Mouse (Mus musculus): ENCODE results near the gene Fam240b. TPM values are rescaled to one million over a fixed set of nuclear protein-coding genes. Genes with fewer than 3 reads are reported as not detected.

Gene Fam240b
- polyA plus RNA-seq (2015; fragmentation: Nextera tagmentation; extraction: Ambion mirVana) = not detected in 2 replicates

- H3K9ac ChIP-seq = no peak within 1 kb of the TSS
- no peaks in the 10 kb centered on the region for H3K27me3 ChIP-seq
- H3K9me3 ChIP-seq (replicated peaks) = no peaks in the 10 kb centered on the region
- no peak for ATAC-seq (replicated peaks; ENCODE audit: insufficient number of reproducible peaks, insufficient read depth, low FRiP score, low read depth)
- H3K4me1 ChIP-seq (replicated peaks) = no peaks in the 10 kb centered on the region
- no peaks in the 10 kb centered on the region for H3K36me3 ChIP-seq
- 76% methylated on average over 6 of the region's 6 CpGs for WGBS
- no peak within 1 kb of the TSS for H3K4me2 ChIP-seq
- no peak within 1 kb of the TSS for H3K27ac ChIP-seq
- H3K4me3 ChIP-seq = no peak within 1 kb of the TSS
Measured at GRCm38 (mm10) chr13:64497692-64498091, at the start of gene Fam240b. Gene Fam240b, minus strand, starts transcription at chr13:64497792.

DNA sequence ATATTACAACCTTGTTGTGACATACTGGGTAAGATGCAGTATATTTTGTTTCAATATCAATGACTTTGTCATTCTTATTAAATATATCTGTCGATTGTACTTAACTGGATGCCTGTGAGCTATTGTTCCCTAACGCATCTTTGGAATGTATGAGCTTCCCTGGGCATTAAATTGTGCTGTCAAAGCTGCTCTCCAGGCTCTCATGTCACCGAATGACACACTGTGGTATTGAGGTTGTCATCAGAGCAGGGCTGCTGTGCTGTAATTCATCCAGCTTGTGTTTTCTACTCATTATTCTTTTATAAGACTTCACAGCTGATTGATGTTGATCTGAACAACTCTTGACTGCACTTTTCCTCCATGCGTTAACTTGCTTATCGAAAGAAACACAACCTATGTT is 32.5 kb upstream of the Fam240b start:
- H3K4me1 ChIP-seq (replicated peaks) = no peaks in the 10 kb centered on the region
- H3K36me3 ChIP-seq = no peaks in the 10 kb centered on the region
- no peak overlapping the region for H3K9ac ChIP-seq
- no peaks in the 10 kb centered on the region for H3K9me3 ChIP-seq (replicated peaks)
- no peak overlapping the region for H3K27ac ChIP-seq
- H3K4me2 ChIP-seq = no peak overlapping the region
- ATAC-seq (replicated peaks; ENCODE audit: insufficient number of reproducible peaks, insufficient read depth, low FRiP score, low read depth) = no peak
- no peak overlapping the region for H3K4me3 ChIP-seq
- H3K27me3 ChIP-seq = no peaks in the 10 kb centered on the region
- 69% methylated on average over 5 of the region's 5 CpGs for WGBS

DNA sequence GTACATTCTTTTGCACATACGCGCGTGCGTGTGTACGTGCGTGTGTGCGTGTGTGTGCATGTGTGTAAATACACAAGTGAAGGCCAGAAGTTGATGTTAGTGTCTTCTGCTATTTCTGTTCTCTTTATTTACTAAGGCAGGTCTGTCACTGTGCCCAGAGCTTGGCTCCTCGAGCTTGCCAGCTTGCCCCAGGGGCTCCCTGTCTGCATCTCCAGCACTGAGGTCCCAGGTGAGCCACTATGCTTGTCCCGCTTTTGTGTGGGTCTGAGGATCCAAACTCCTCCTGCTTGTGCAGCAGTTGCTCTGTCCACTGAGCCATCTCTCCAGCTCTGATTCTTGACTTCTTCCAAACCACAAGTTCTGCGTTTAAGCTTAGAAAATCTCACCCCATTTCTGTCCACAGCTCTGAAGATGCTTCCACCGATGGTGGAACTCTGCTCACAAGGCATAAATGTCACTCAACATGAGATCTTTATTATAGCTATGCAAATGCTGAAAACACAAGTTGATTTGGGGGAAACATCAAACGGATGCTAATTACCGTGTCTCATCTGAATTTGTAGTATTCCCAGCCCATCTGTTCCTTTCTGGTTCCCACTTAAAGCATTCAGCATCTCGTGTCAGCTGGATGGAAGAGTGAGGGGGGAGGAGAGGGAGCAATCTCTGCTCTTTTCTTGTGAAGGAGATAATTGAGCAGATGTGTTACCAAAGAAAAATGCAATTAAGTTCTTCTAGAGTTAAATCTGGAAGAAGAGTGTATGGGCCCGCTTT is 29.1 kb upstream of the Fam240b start:
- Histone ChIP-seq H3K4me2 (no peak overlapping the region), H3K9ac (no peak overlapping the region), H3K27me3 (no peaks in the 10 kb centered on the region), H3K4me1 (replicated peaks) (no peaks in the 10 kb centered on the region), H3K9me3 (replicated peaks) (no peaks in the 10 kb centered on the region), H3K4me3 (no peak overlapping the region), H3K27ac (no peak overlapping the region), H3K36me3 (no peaks in the 10 kb centered on the region)
- WGBS = 78% methylated on average over 15 of the region's 15 CpGs
- ATAC-seq (replicated peaks; ENCODE audit: insufficient number of reproducible peaks, insufficient read depth, low FRiP score, low read depth) = no peak

- WGBS = 72% methylated on average over 2 of the region's 2 CpGs
Measured at GRCm38 (mm10) chr13:64514247-64514646, 16.7 kb upstream of the Fam240b start.

GRCm38 (mm10) chr13:64511616-64512015 is 14.0 kb upstream of the Fam240b start:
- no peak for ATAC-seq (replicated peaks; ENCODE audit: insufficient number of reproducible peaks, insufficient read depth, low FRiP score, low read depth)

More at GRCm38 (mm10) chr13:64514247-64514646, 16.7 kb upstream of the Fam240b start:
- no peak for ATAC-seq (replicated peaks; ENCODE audit: insufficient number of reproducible peaks, insufficient read depth, low FRiP score, low read depth)
- Histone ChIP-seq H3K4me1 (replicated peaks) (no peaks in the 10 kb centered on the region), H3K27ac (no peak overlapping the region), H3K36me3 (no peaks in the 10 kb centered on the region), H3K9me3 (replicated peaks) (no peaks in the 10 kb centered on the region), H3K27me3 (no peaks in the 10 kb centered on the region), H3K9ac (no peak overlapping the region), H3K4me2 (no peak overlapping the region), H3K4me3 (no peak overlapping the region)

DNA sequence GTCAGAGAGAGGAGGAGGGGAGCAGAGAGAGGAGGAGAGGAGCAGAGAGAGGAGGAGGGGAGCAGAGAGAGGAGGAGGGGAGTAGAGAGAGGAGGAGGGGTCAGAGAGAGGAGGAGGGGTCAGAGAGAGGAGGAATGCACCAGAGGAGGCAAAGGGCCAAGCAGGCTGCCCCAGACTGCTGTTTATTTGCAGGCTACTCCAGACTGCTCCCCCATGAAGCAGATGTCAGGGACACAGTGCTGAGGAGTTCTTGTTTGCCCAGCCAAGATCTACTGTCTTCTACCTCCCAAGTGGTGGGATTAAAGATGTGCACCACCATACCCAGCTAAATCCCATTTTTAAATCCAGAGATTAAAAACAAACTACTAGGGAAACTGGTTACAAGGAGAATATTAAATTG is 9.8 kb upstream of the Fam240b start:
- no peaks in the 10 kb centered on the region for H3K4me1 ChIP-seq (replicated peaks)
- no peak overlapping the region for H3K9ac ChIP-seq
- no peak overlapping the region for H3K27ac ChIP-seq
- ATAC-seq (replicated peaks; ENCODE audit: insufficient number of reproducible peaks, insufficient read depth, low FRiP score, low read depth) = no peak
- no peaks in the 10 kb centered on the region for H3K27me3 ChIP-seq
- H3K4me2 ChIP-seq = no peak overlapping the region
- H3K9me3 ChIP-seq (replicated peaks) = no peaks in the 10 kb centered on the region
- no peak overlapping the region for H3K4me3 ChIP-seq
- H3K36me3 ChIP-seq = no peaks in the 10 kb centered on the region

More at GRCm38 (mm10) chr13:64511616-64512015, 14.0 kb upstream of the Fam240b start:
- Histone ChIP-seq H3K4me1 (replicated peaks) (no peaks in the 10 kb centered on the region), H3K9ac (no peak overlapping the region), H3K27ac (no peak overlapping the region), H3K9me3 (replicated peaks) (no peaks in the 10 kb centered on the region), H3K36me3 (no peaks in the 10 kb centered on the region), H3K27me3 (no peaks in the 10 kb centered on the region), H3K4me3 (no peak overlapping the region), H3K4me2 (no peak overlapping the region)

- Histone ChIP-seq H3K27ac (no peak overlapping the region), H3K4me3 (no peak overlapping the region), H3K9ac (no peak overlapping the region), H3K4me2 (no peak overlapping the region), H3K36me3 (no peaks in the 10 kb centered on the region), H3K4me1 (replicated peaks) (no peaks in the 10 kb centered on the region), H3K27me3 (no peaks in the 10 kb centered on the region), H3K9me3 (replicated peaks) (no peaks in the 10 kb centered on the region)
- no peak for ATAC-seq (replicated peaks; ENCODE audit: insufficient number of reproducible peaks, insufficient read depth, low FRiP score, low read depth)
- WGBS = 75% methylated on average over 3 of the region's 3 CpGs
Measured at GRCm38 (mm10) chr13:64502833-64503232, 5.2 kb upstream of the Fam240b start.

- 75% methylated on average over 5 of the region's 5 CpGs for WGBS
Measured at GRCm38 (mm10) chr13:64493586-64493985, 4.0 kb downstream of the Fam240b start.

GRCm38 (mm10) chr13:64489886-64490285 is 7.7 kb downstream of the Fam240b start:
- Histone ChIP-seq H3K9ac (no peak overlapping the region), H3K4me1 (replicated peaks) (no peaks in the 10 kb centered on the region), H3K27ac (no peak overlapping the region), H3K9me3 (replicated peaks) (no peaks in the 10 kb centered on the region), H3K4me2 (no peak overlapping the region), H3K27me3 (no peaks in the 10 kb centered on the region), H3K36me3 (no peaks in the 10 kb centered on the region), H3K4me3 (no peak overlapping the region)
- WGBS = 64% methylated on average over 6 of the region's 6 CpGs
- no peak for ATAC-seq (replicated peaks; ENCODE audit: insufficient number of reproducible peaks, insufficient read depth, low FRiP score, low read depth)

More at GRCm38 (mm10) chr13:64493586-64493985, 4.0 kb downstream of the Fam240b start:
- no peak overlapping the region for H3K4me3 ChIP-seq
- H3K27ac ChIP-seq = no peak overlapping the region
- no peaks in the 10 kb centered on the region for H3K36me3 ChIP-seq
- no peak for ATAC-seq (replicated peaks; ENCODE audit: insufficient number of reproducible peaks, insufficient read depth, low FRiP score, low read depth)
- no peaks in the 10 kb centered on the region for H3K4me1 ChIP-seq (replicated peaks)
- no peak overlapping the region for H3K9ac ChIP-seq
- H3K9me3 ChIP-seq (replicated peaks) = no peaks in the 10 kb centered on the region
- no peak overlapping the region for H3K4me2 ChIP-seq
- H3K27me3 ChIP-seq = no peaks in the 10 kb centered on the region

GRCm38 (mm10) chr13:64479960-64480359 is 17.6 kb downstream of the Fam240b start:
- H3K4me3 ChIP-seq = no peak overlapping the region
- no peak overlapping the region for H3K27ac ChIP-seq
- H3K36me3 ChIP-seq = no peaks in the 10 kb centered on the region
- no peaks in the 10 kb centered on the region for H3K9me3 ChIP-seq (replicated peaks)
- H3K4me1 ChIP-seq (replicated peaks) = no peaks in the 10 kb centered on the region
- ATAC-seq (replicated peaks; ENCODE audit: insufficient number of reproducible peaks, insufficient read depth, low FRiP score, low read depth) = no peak
- H3K9ac ChIP-seq = no peak overlapping the region
- no peaks in the 10 kb centered on the region for H3K27me3 ChIP-seq
- no peak overlapping the region for H3K4me2 ChIP-seq
- 65% methylated on average over 3 of the region's 3 CpGs for WGBS

GRCm38 (mm10) chr13:64477968-64478367 is 19.6 kb downstream of the Fam240b start:
- 59% methylated on average over 4 of the region's 4 CpGs for WGBS
- Histone ChIP-seq H3K36me3 (no peaks in the 10 kb centered on the region), H3K4me3 (no peak overlapping the region), H3K27ac (no peak overlapping the region), H3K27me3 (no peaks in the 10 kb centered on the region), H3K4me2 (no peak overlapping the region), H3K9me3 (replicated peaks) (no peaks in the 10 kb centered on the region), H3K9ac (no peak overlapping the region), H3K4me1 (replicated peaks) (no peaks in the 10 kb centered on the region)
- ATAC-seq (replicated peaks; ENCODE audit: insufficient number of reproducible peaks, insufficient read depth, low FRiP score, low read depth) = no peak

DNA sequence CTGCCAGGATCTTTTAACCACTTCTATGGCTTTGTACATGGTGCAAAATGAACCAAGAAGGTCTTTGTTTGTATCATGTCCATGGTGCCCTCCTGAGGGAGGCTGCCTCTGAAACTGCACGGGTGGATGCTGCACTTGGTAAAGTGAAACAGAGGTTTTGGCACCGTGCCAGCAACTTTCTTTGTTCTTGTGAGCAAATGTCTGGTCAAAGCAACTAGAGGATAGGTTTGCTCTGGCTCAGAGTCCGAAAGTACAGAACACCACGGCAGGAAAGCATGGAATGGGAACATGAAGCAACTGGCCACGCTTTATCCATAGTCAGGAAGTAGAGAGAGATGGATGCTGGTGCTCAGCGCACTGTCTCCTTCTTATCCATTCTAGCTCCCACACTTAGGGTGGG is 29.7 kb downstream of the Fam240b start:
- Histone ChIP-seq H3K9me3 (replicated peaks) (no peaks in the 10 kb centered on the region), H3K4me2 (no peak overlapping the region), H3K4me3 (no peak overlapping the region), H3K9ac (no peak overlapping the region), H3K27me3 (no peaks in the 10 kb centered on the region), H3K27ac (no peak overlapping the region), H3K36me3 (no peaks in the 10 kb centered on the region), H3K4me1 (replicated peaks) (no peaks in the 10 kb centered on the region)
- ATAC-seq (replicated peaks; ENCODE audit: insufficient number of reproducible peaks, insufficient read depth, low FRiP score, low read depth) = no peak
- 53% methylated on average over 6 of the region's 6 CpGs for WGBS
